Mouse (Mus musculus): Measurements from ENCODE around the gene Klf6. TPM values are rescaled to one million over a fixed set of nuclear protein-coding genes. Genes with fewer than 3 reads are reported as not detected.

Gene Klf6
- polyA plus RNA-seq, 1 experiment = 21.2 TPM

DNA sequence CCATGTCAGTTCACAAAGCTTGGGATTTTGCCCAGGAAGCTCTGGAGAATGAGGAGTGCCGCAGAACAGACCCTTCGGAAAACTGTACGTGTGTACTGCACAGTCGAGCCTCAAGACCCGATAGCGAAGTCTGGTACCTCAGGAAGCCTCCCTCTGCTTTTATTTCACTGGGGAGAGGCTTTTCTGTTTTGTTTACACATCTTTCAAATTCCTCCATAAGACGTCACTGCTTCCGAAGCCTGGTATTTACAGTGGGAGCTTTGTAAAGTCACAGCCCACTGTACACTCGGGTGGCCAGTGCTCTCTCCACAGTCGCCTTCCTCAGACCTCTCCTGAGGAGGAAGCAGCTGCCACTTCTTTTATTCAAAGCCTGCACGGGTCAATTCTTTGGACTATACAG is 38.7 kb upstream of the Klf6 start:
- no peak overlapping the region for H3K4me2 ChIP-seq (ENCODE audit: low read depth)
- H3K4me3 ChIP-seq = no peak overlapping the region
- H3K36me3 ChIP-seq (ENCODE audit: control insufficient read depth, insufficient read depth) = no peaks in the 10 kb centered on the region
- no peaks in the 10 kb centered on the region for H3K27me3 ChIP-seq (ENCODE audit: control insufficient read depth, insufficient read depth, insufficient read length)
- H3K79me2 ChIP-seq (ENCODE audit: control insufficient read depth, insufficient read depth) = no peaks in the 10 kb centered on the region
- H3ac ChIP-seq (ENCODE audit: control insufficient read depth, insufficient read length) = no peak overlapping the region
- TF ChIP-seq TCF12 (IDR thresholded peaks at IDR 0.05; ENCODE audit: insufficient read depth, poor library complexity, severe bottlenecking) (no peak), MAX (IDR thresholded peaks at IDR 0.05; ENCODE audit: low read depth) (no peak), MYOG (IDR thresholded peaks at IDR 0.05; ENCODE audit: control insufficient read depth in 1 of 3, insufficient read depth in 1 of 3, insufficient read length in 2 of 3, low read depth in 2 of 3) (no peak), TCF3 (IDR thresholded peaks at IDR 0.05; ENCODE audit: insufficient read length, low read depth) (no peak), USF1 (IDR thresholded peaks at IDR 0.05; ENCODE audit: low read depth) (no peak), POLR2AphosphoS2 (IDR thresholded peaks at IDR 0.05; ENCODE audit: insufficient read length, low read depth) (no peak), REST (IDR thresholded peaks at IDR 0.05; ENCODE audit: insufficient read depth, insufficient read length) (no peak), POLR2A (IDR thresholded peaks at IDR 0.05; ENCODE audit: insufficient read length, low read depth) (no peak), E2F4 (IDR thresholded peaks at IDR 0.05; ENCODE audit: insufficient read depth) (no peak), SRF (IDR thresholded peaks at IDR 0.05; ENCODE audit: control insufficient read depth, insufficient read length, low read depth) (no peak), CEBPB (IDR thresholded peaks at IDR 0.05; ENCODE audit: insufficient read depth, poor library complexity, severe bottlenecking) (no peak), MYOD1 (IDR thresholded peaks at IDR 0.05; ENCODE audit: control insufficient read depth in 1 of 3, insufficient read length in 2 of 3, low read depth in 2 of 3) (no peak)

- Histone ChIP-seq H3K4me3 (no peak overlapping the region), H3K36me3 (ENCODE audit: control insufficient read depth, insufficient read depth) (no peaks in the 10 kb centered on the region), H3ac (ENCODE audit: control insufficient read depth, insufficient read length) (no peak overlapping the region), H3K79me2 (ENCODE audit: control insufficient read depth, insufficient read depth) (no peaks in the 10 kb centered on the region), H3K4me2 (ENCODE audit: low read depth) (no peak overlapping the region), H3K27me3 (ENCODE audit: control insufficient read depth, insufficient read depth, insufficient read length) (no peaks in the 10 kb centered on the region)
- TF ChIP-seq MAX (IDR thresholded peaks at IDR 0.05; ENCODE audit: low read depth) (no peak), TCF3 (IDR thresholded peaks at IDR 0.05; ENCODE audit: insufficient read length, low read depth) (no peak), MYOG (IDR thresholded peaks at IDR 0.05; ENCODE audit: control insufficient read depth in 1 of 3, insufficient read depth in 1 of 3, insufficient read length in 2 of 3, low read depth in 2 of 3) (no peak), CEBPB (IDR thresholded peaks at IDR 0.05; ENCODE audit: insufficient read depth, poor library complexity, severe bottlenecking) (no peak), MYOD1 (IDR thresholded peaks at IDR 0.05; ENCODE audit: control insufficient read depth in 1 of 3, insufficient read length in 2 of 3, low read depth in 2 of 3) (no peak), REST (IDR thresholded peaks at IDR 0.05; ENCODE audit: insufficient read depth, insufficient read length) (no peak), SRF (IDR thresholded peaks at IDR 0.05; ENCODE audit: control insufficient read depth, insufficient read length, low read depth) (no peak), POLR2A (IDR thresholded peaks at IDR 0.05; ENCODE audit: insufficient read length, low read depth) (no peak), USF1 (IDR thresholded peaks at IDR 0.05; ENCODE audit: low read depth) (no peak), E2F4 (IDR thresholded peaks at IDR 0.05; ENCODE audit: insufficient read depth) (no peak), POLR2AphosphoS2 (IDR thresholded peaks at IDR 0.05; ENCODE audit: insufficient read length, low read depth) (no peak), TCF12 (IDR thresholded peaks at IDR 0.05; ENCODE audit: insufficient read depth, poor library complexity, severe bottlenecking) (no peak)
These were observed 38.1 kb upstream of the Klf6 start for GRCm38 (mm10) chr13:5823150-5823549.

DNA sequence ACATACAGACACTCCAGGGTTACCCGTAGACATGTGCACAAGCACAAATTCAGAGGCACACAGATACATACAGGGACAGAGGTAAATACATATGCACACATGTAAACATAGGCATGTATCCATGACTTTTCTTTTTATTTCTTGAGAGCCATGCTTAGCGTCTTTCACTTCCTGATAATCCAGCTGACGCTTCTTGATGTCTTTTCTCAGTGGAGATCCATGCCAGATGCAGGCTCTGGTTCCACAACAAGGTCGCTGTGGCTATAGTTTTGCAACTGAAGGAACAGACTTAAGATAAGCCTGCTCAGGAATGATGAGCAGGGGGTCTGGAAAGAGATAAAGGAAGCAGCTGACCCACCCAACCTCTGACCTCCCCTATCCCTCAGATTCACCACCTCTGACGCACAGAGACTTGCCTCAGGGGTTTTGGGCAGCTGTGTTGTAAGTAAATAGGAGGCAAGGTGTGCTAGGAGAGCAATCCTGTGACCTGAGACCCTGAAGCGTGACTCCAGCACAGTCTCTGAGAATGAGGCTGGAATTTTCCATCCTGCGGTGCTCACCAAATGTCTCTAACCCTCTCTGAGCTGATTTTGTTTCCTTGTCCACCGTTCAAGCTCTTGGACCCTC is 37.0 kb upstream of the Klf6 start:
- no peak overlapping the region for H3ac ChIP-seq (ENCODE audit: control insufficient read depth, insufficient read length)
- H3K4me3 ChIP-seq = no peak overlapping the region
- H3K36me3 ChIP-seq (ENCODE audit: control insufficient read depth, insufficient read depth) = no peaks in the 10 kb centered on the region
- H3K79me2 ChIP-seq (ENCODE audit: control insufficient read depth, insufficient read depth) = no peaks in the 10 kb centered on the region
- TF ChIP-seq POLR2AphosphoS2 (IDR thresholded peaks at IDR 0.05; ENCODE audit: insufficient read length, low read depth) = no peak
- TF ChIP-seq SRF (IDR thresholded peaks at IDR 0.05; ENCODE audit: control insufficient read depth, insufficient read length, low read depth) = no peak
- TF ChIP-seq TCF12 (IDR thresholded peaks at IDR 0.05; ENCODE audit: insufficient read depth, poor library complexity, severe bottlenecking) = no peak
- TF ChIP-seq MYOG (IDR thresholded peaks at IDR 0.05; ENCODE audit: control insufficient read depth in 1 of 3, insufficient read depth in 1 of 3, insufficient read length in 2 of 3, low read depth in 2 of 3) = no peak
- TF ChIP-seq USF1 (IDR thresholded peaks at IDR 0.05; ENCODE audit: low read depth) = no peak
- TF ChIP-seq REST (IDR thresholded peaks at IDR 0.05; ENCODE audit: insufficient read depth, insufficient read length) = no peak
- TF ChIP-seq MAX (IDR thresholded peaks at IDR 0.05; ENCODE audit: low read depth) = no peak
- no peak for TF ChIP-seq CEBPB (IDR thresholded peaks at IDR 0.05; ENCODE audit: insufficient read depth, poor library complexity, severe bottlenecking)
- no peak for TF ChIP-seq MYOD1 (IDR thresholded peaks at IDR 0.05; ENCODE audit: control insufficient read depth in 1 of 3, insufficient read length in 2 of 3, low read depth in 2 of 3)
- TF ChIP-seq POLR2A (IDR thresholded peaks at IDR 0.05; ENCODE audit: insufficient read length, low read depth) = no peak
- no peak for TF ChIP-seq TCF3 (IDR thresholded peaks at IDR 0.05; ENCODE audit: insufficient read length, low read depth)
- no peak for TF ChIP-seq E2F4 (IDR thresholded peaks at IDR 0.05; ENCODE audit: insufficient read depth)
- no peak overlapping the region for H3K4me2 ChIP-seq (ENCODE audit: low read depth)
- no peaks in the 10 kb centered on the region for H3K27me3 ChIP-seq (ENCODE audit: control insufficient read depth, insufficient read depth, insufficient read length)

- peak overlapping the region; percentile 39 for H3K4me2 ChIP-seq (ENCODE audit: low read depth)
- no peaks in the 10 kb centered on the region for H3K79me2 ChIP-seq (ENCODE audit: control insufficient read depth, insufficient read depth)
- no peaks in the 10 kb centered on the region for H3K36me3 ChIP-seq (ENCODE audit: control insufficient read depth, insufficient read depth)
- TF ChIP-seq MAX (IDR thresholded peaks at IDR 0.05; ENCODE audit: low read depth) = no peak
- H3K4me3 ChIP-seq = no peak overlapping the region
- H3K27me3 ChIP-seq (ENCODE audit: control insufficient read depth, insufficient read depth, insufficient read length) = no peaks in the 10 kb centered on the region
- H3ac ChIP-seq (ENCODE audit: control insufficient read depth, insufficient read length) = no peak overlapping the region
These were observed 35.0 kb upstream of the Klf6 start for GRCm38 (mm10) chr13:5826170-5826827.
